13 mouse cellular contexts compared by ENCODE assay signal in the genomic region with DNA sequence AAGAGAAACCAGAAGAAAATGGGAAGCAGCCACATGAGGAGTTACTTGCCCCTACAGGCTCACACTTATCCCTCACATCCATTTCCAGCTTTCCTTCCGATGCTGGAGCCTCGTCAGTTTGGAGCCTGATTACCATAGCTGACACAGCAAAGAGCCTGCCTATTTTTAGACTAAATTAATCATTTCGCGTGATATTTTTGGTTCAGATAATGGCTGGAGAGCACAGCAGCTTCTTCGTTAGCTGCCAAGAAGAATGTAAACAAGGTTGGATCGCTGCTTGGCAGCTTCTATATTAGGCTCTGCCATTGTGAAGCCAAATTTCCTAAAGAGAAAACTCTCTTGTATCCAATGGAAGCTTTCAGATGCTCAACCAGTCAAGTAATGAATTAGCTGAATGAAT.
DNase-seq lines count a peak whose midpoint lies in the region; ATAC-seq and TF ChIP-seq lines count a peak whose summit lies in the region.
"Had no signal": no experiment of that assay in that cellular context is flagged by ENCODE, and none has a peak within 500 bp of the region (broad histone marks: within the 10 kb centered on the region; RNA-seq: fewer than 3 reads in every experiment).

No protein-coding gene starts in this region.

- no peak overlapping the region for H3K4me3 ChIP-seq in cerebellum, adult 2 months (replicated peaks; ENCODE audit: insufficient read depth, low read depth, low read length)
- H3K4me3 ChIP-seq in intestine, postnatal 0 days (ENCODE audit: low read depth, low read length), result no peak overlapping the region
- H3K4me3 ChIP-seq: embryonic facial prominence, embryonic 15.5 days; hindbrain, embryonic 13.5 days; limb, embryonic 13.5 days; myocyte had no signal

- H3K9ac ChIP-seq in intestine, postnatal 0 days (ENCODE audit: low read depth, low read length), result no peak overlapping the region
- H3K9ac ChIP-seq: embryonic facial prominence, embryonic 15.5 days; hindbrain, embryonic 13.5 days; limb, embryonic 13.5 days had no signal

- DNase-seq in cerebellum, adult 2 months, result peak; percentile 10 to 62
- no peak for DNase-seq in cerebellum, adult 18-20 months
- peak; percentile 12 for DNase-seq in layer of hippocampus, adult 9-11 months
- no peak for DNase-seq in layer of hippocampus, postnatal 25 days (ENCODE audit: extremely low spot score in 1 of 2, low spot score in 1 of 2)
- DNase-seq in right cerebral cortex, adult 18-20 months, result peak; percentile 24
- no peak for DNase-seq in right cerebral cortex, postnatal 14 days
- peak; percentile 44 for DNase-seq in telencephalon, adult 2 months (ENCODE audit: low read depth, low spot score)
- DNase-seq: kidney, adult 2 months had no signal

- no peaks in the 10 kb centered on the region for H3K27me3 ChIP-seq in cerebellum, adult 2 months (ENCODE audit: control insufficient read depth, insufficient read depth, low read length)
- no peaks in the 10 kb centered on the region for H3K27me3 ChIP-seq in intestine, postnatal 0 days (replicated peaks; ENCODE audit: control insufficient read depth, insufficient read depth, low read length)
- H3K27me3 ChIP-seq: embryonic facial prominence, embryonic 15.5 days; hindbrain, embryonic 13.5 days; limb, embryonic 13.5 days had no signal

- peaks cover 5% of the 10 kb centered on the region; the same call in 1 of the 2 replicates for H3K4me1 ChIP-seq in cerebellum, adult 2 months (ENCODE audit: control insufficient read depth, insufficient read depth, low read length)
- H3K4me1 ChIP-seq in intestine, postnatal 0 days (replicated peaks; ENCODE audit: control insufficient read depth, insufficient read depth, low read length), result no peaks in the 10 kb centered on the region
- H3K4me1 ChIP-seq: embryonic facial prominence, embryonic 15.5 days; hindbrain, embryonic 13.5 days; limb, embryonic 13.5 days had no signal

- H3K9me3 ChIP-seq in intestine, postnatal 0 days (ENCODE audit: control insufficient read depth), result no peaks in the 10 kb centered on the region
- H3K9me3 ChIP-seq: embryonic facial prominence, embryonic 15.5 days; hindbrain, embryonic 13.5 days; limb, embryonic 13.5 days had no signal

- H3K27ac ChIP-seq in cerebellum, adult 2 months (ENCODE audit: insufficient read depth, low read length), result no peak overlapping the region
- H3K27ac ChIP-seq in intestine, postnatal 0 days (ENCODE audit: low read depth, low read length), result no peak overlapping the region
- H3K27ac ChIP-seq: embryonic facial prominence, embryonic 15.5 days; hindbrain, embryonic 13.5 days; limb, embryonic 13.5 days had no signal

- ATAC-seq in intestine, postnatal 0 days, result no peak

- no peak overlapping the region for H3K4me2 ChIP-seq in intestine, postnatal 0 days (replicated peaks; ENCODE audit: low read depth)
- H3K4me2 ChIP-seq: embryonic facial prominence, embryonic 15.5 days; hindbrain, embryonic 13.5 days; limb, embryonic 13.5 days had no signal

- no peak for TF ChIP-seq POLR2A in cerebellum, adult 2 months (IDR thresholded peaks at IDR 0.05; ENCODE audit: borderline replicate concordance, insufficient read depth, low read length)

- WGBS in cerebellum, adult 2 months, result 15% methylated on average over 6 of the region's 6 CpGs
- WGBS in intestine, postnatal 0 days, result 67% methylated on average over 6 of the region's 6 CpGs

- no peaks in the 10 kb centered on the region for H3K36me3 ChIP-seq in intestine, postnatal 0 days (ENCODE audit: control insufficient read depth, insufficient read depth)
- H3K36me3 ChIP-seq: embryonic facial prominence, embryonic 15.5 days; hindbrain, embryonic 13.5 days; limb, embryonic 13.5 days had no signal

- no peak for TF ChIP-seq CTCF in cerebellum, adult 2 months (IDR thresholded peaks at IDR 0.05; ENCODE audit: borderline replicate concordance, insufficient read depth, low read depth, low read length)
- TF ChIP-seq CTCF in intestine, postnatal 0 days (IDR thresholded peaks at IDR 0.05; ENCODE audit: low read depth), result no peak

Comparison
In these comparisons a context has a peak if more than half of its experiments do, and no peak if none do; other contexts are left out.
1. DNase-seq: peak in cerebellum, adult 2 months (2 of 2), layer of hippocampus, adult 9-11 months (single experiment), right cerebral cortex, adult 18-20 months (single experiment) and telencephalon, adult 2 months (single experiment); none in cerebellum, adult 18-20 months (0 of 2), layer of hippocampus, postnatal 25 days (0 of 2) and right cerebral cortex, postnatal 14 days (single experiment).